ENCODE assay signal across 8 mouse cellular contexts in the genomic region with DNA sequence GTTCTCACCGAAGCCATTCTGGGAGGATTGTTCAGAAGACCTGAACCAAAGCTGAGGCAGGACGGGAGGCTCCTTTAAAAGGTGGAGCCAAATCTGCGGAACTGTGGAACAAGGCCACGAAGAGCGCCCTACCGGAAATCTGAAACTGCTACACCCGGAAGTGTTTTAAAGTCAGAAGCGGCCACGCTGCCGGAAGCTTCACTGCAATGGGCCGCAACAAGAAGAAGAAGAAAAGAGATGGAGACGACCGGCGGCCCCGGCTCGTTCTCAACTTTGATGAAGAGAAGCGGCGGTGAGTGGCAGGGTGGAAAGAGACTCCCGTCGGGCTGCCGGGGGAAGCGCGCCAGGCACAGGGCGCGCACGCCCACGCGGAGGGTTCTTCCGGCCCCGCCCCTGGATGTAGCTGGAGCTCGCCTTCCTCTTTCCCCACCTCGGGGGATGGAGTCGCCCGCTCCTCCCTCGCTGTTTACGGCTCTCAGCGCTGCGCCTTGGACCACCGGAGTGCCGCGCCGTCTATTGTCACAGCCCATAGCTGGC. TPM values are rescaled to one million over a fixed set of nuclear protein-coding genes. Genes with fewer than 3 reads are reported as not detected.
DNase-seq lines count a peak whose midpoint lies in the region; ATAC-seq lines count a peak whose summit lies in the region.

Gene Nol12 (plus strand): TSS at position 150 of the 537 bp plus-strand sequence.

- peaks cover 13% of the 10 kb centered on the region for H3K4me1 ChIP-seq in hindbrain, embryonic 16.5 days (ENCODE audit: control insufficient read depth, insufficient read depth, low read depth, low read length)

- H3K27me3 ChIP-seq in hindbrain, embryonic 16.5 days (replicated peaks; ENCODE audit: control insufficient read depth, insufficient read depth, low read length): no peaks in the 10 kb centered on the region

- peak within 1 kb of the TSS; percentile 66 for H3K4me2 ChIP-seq in hindbrain, embryonic 16.5 days (ENCODE audit: low read length)

- H3K9me3 ChIP-seq in hindbrain, embryonic 16.5 days (ENCODE audit: control insufficient read depth, low read length): no peaks in the 10 kb centered on the region

- H3K36me3 ChIP-seq in hindbrain, embryonic 16.5 days (ENCODE audit: control insufficient read depth, insufficient read depth, low read length): peaks cover 7% of the 10 kb centered on the region; the same call in 1 of the 2 replicates

- H3K4me3 ChIP-seq in hindbrain, embryonic 16.5 days (ENCODE audit: low read length): peak within 1 kb of the TSS; percentile 81

- peak; percentile 75 for DNase-seq in WW6 (ENCODE audit: low read depth, low spot score)
- DNase-seq in cerebellum, postnatal 36 days: peak; percentile 82 to 91
- DNase-seq in gastrocnemius, adult 18-20 months (ENCODE audit: low spot score): peak; percentile 89
- peak; percentile 82 to 86 for DNase-seq in left cerebral cortex, adult 18-20 months (ENCODE audit: low spot score in 2 of 2)
- peak; percentile 89 to 93 for DNase-seq in right cerebral cortex, adult 2 months (ENCODE audit: low spot score in 2 of 2)
- peak; percentile 67 to 81 for DNase-seq in urinary bladder, postnatal 36 days (ENCODE audit: low spot score in 2 of 2)

- peak; percentile 94 for ATAC-seq in hindbrain, embryonic 16.5 days
- peak; percentile 89 for ATAC-seq in megakaryocyte, adult 5-6 weeks (ENCODE audit: poor library complexity, severe bottlenecking)

- peak within 1 kb of the TSS; percentile 78 for H3K9ac ChIP-seq in hindbrain, embryonic 16.5 days (ENCODE audit: low read depth, low read length)

- WGBS in hindbrain, embryonic 16.5 days: under 1% methylated on average over 42 of the region's 42 CpGs

- H3K27ac ChIP-seq in hindbrain, embryonic 16.5 days (ENCODE audit: low read depth, low read length): peak within 1 kb of the TSS; percentile 83

RNA-seq across cellular contexts. Expression of gene Nol12, which starts in this region (rescaled TPM):
- 10 to 100 TPM; 26.4 to 29.1 TPM for total RNA-seq in gastrocnemius, adult 18-20 months (2021)
- 63.6 and 68.1 TPM in 2 replicates for polyA plus RNA-seq in hindbrain, embryonic 16.5 days (2015; fragmentation: Nextera tagmentation; extraction: Ambion mirVana)
- total RNA-seq in left cerebral cortex, adult 18-20 months (2021): 10 to 100 TPM; 37.3 to 44.0 TPM
- total RNA-seq in megakaryocyte, adult 5-6 weeks (2015): 28.2 and 32.4 TPM in 2 replicates
- 12.6 and 16.0 TPM in 2 replicates for total RNA-seq in megakaryocyte, adult 5-6 weeks (2017)

Comparison
In these comparisons a context has a peak if more than half of its experiments do, and no peak if none do; other contexts are left out.
1. Peak in every context shown above with its lines: DNase-seq, ATAC-seq, H3K4me3 ChIP-seq and H3K27ac ChIP-seq.